Mouse (Mus musculus) kidney, embryonic 14.5 days (tissue): ENCODE measurements around the gene Atp1a2. TPM values are rescaled to one million over a fixed set of nuclear protein-coding genes. Genes with fewer than 3 reads are reported as not detected.

Experiments
- ATAC-seq: fragments of 200-750 bp; cut with Nextera tagmentation; 2 replicates; pipeline ENCODE4 v1.8.0; 2017; ENCODE audit warnings: moderate number of reproducible peaks, mild to moderate bottlenecking, moderate TSS enrichment, moderate library complexity; ENCODE audit not compliant: low FRiP score, low TSS enrichment
- H3K27ac ChIP-seq: fragments of 300-500 bp; sonication (generic); 2 replicates; pipeline ENCODE4 v1.5.1; 2014; ENCODE audit warnings: low read depth, mild to moderate bottlenecking, low read length, moderate library complexity, mixed read lengths
- H3K27me3 ChIP-seq: fragments of 300-500 bp; sonication (generic); 2 replicates; pipeline ENCODE4 v1.6.1; 2014; ENCODE audit warnings: mild to moderate bottlenecking, low read length; ENCODE audit not compliant: control insufficient read depth, insufficient read depth
- H3K36me3 ChIP-seq: fragments of 300-500 bp; sonication (generic); 2 replicates; pipeline ENCODE4 v1.6.1; 2014; ENCODE audit warnings: low read length, mixed read lengths; ENCODE audit not compliant: control insufficient read depth, insufficient read depth
- H3K4me1 ChIP-seq: fragments of 300-500 bp; sonication (generic); 2 replicates; pipeline ENCODE4 v1.6.1; 2014; ENCODE audit warnings: low read length, mixed read lengths; ENCODE audit not compliant: control insufficient read depth, insufficient read depth
- H3K4me2 ChIP-seq: fragments of 300-500 bp; sonication (generic); replicated peaks from 2 replicates; pipeline ENCODE4 v1.6.1; 2014; ENCODE audit warnings: low read depth, mild to moderate bottlenecking, low read length
- H3K4me3 ChIP-seq: fragments of 300-500 bp; sonication (generic); 2 replicates; pipeline ENCODE4 v1.5.1; 2014; ENCODE audit warnings: mild to moderate bottlenecking, low read length
- H3K9ac ChIP-seq: fragments of 300-500 bp; sonication (generic); 2 replicates; pipeline ENCODE4 v1.6.1; 2014; ENCODE audit warnings: low read depth, mild to moderate bottlenecking, low read length, moderate library complexity
- H3K9me3 ChIP-seq: fragments of 300-500 bp; sonication (generic); 2 replicates; pipeline ENCODE4 v1.6.1; 2016; ENCODE audit warnings: low read length; ENCODE audit not compliant: control insufficient read depth
- WGBS: fragments of 180-500 bp; shearing (Covaris S2); extraction: QIAGEN DNeasy Blood & Tissue Kit; methylation state at CpG from one replicate; pipeline ENCODE4 v1.1.7; 2014; 5-methylcytosine and 5-hydroxymethylcytosine counted together
- polyA plus RNA-seq: library from polyadenylated mRNA; unstranded; fragments of >200 nt; fragmentation: Nextera tagmentation; extraction: Ambion mirVana; gene quantifications from 2 replicates; pipeline ENCODE4 v1.2.1, GENCODE M21; 2014

Atp1a2 gene
- polyA plus RNA-seq, 1 experiment from 2014 or later = 0.66 TPM

DNA sequence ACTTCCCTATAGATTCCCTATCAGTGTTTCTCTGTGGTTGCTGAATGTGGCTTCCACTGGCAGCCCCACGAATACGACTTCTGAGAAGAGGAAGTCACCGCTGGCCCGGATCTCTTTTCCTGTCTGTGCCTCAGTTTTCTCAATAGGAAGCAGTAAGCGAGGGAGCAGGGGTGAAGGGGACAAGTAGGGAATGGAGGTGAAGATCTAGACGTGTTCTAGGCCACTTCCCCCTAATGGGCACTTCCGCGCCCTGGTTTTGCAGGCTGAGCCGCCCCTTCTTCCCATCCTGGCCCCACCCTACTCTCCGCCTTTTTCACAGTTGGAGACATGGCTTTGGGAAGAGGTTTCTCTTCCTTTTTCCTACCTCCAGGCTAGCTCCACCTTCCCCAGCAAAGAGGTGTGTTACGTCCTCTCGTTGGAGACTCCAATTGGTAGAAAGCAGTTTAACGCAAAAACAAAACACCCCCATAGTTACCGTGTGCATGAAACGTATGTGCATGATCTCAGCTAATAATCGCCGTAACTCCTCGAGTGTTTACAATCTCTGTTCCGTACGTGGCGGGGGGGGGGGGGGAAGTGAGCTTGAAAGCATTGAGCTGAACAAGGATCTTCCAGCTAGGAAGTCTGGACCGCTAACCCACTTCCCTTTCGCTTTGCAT, 13.5 kb upstream of the Atp1a2 start:
- Histone ChIP-seq H3K36me3 (no peaks in the 10 kb centered on the region; the same call in 1 of the 2 replicates), H3K4me3 (peak overlapping the region; percentile 71), H3K4me2 (peak overlapping the region; percentile 89), H3K27me3 (no peaks in the 10 kb centered on the region), H3K9me3 (no peaks in the 10 kb centered on the region), H3K9ac (peak overlapping the region; percentile 72; the same call in 1 of the 2 replicates), H3K27ac (peak overlapping the region; percentile 91), H3K4me1 (peaks cover 29% of the 10 kb centered on the region)
- WGBS = 6% methylated on average over 23 of the region's 23 CpGs
- ATAC-seq = peak; percentile 11; the same call in 1 of the 2 replicates

DNA sequence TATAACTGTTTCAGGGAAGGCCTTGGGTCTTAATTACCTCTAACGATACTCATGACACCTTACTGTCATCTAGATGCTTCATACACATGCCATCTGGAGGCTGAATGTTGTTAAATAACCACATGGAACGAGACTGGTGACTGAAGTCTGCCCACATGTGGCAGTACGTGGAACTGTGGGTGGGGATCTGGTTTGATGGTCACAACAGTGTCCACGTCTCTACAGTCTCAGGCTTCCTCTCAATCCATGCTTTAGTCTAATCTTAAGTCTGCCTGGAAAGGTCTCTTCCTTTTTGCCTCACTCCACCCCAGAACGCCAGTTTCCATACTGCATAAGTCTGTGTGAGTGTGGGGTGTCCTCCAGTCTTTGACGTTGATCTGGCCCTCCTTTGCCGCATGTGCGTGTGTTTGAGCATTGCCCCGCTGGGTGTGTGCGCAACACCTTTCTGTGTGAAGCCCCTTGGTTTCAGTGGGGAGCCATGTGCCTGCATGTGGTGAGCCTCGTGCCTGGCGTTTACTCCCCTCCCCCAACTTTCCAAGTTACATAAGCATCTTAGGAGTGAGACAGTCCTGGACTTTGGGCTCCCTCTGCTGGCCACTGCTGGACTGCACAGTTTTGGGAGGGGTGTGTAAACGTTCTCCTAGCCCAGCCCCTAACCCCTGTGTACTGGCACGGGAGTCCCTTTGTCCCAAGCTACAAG, 12.0 kb upstream of the Atp1a2 start:
- no peaks in the 10 kb centered on the region for H3K9me3 ChIP-seq
- H3K4me1 ChIP-seq = peaks cover 29% of the 10 kb centered on the region
- H3K9ac ChIP-seq = peak overlapping the region; percentile 60; the same call in 1 of the 2 replicates
- peak overlapping the region; percentile 60 for H3K4me2 ChIP-seq
- peak; percentile 78 for ATAC-seq
- H3K27me3 ChIP-seq = no peaks in the 10 kb centered on the region
- 2% methylated on average over 14 of the region's 14 CpGs for WGBS
- no peaks in the 10 kb centered on the region for H3K36me3 ChIP-seq
- peak overlapping the region; percentile 83 for H3K27ac ChIP-seq
- peak overlapping the region; percentile 29 for H3K4me3 ChIP-seq

DNA sequence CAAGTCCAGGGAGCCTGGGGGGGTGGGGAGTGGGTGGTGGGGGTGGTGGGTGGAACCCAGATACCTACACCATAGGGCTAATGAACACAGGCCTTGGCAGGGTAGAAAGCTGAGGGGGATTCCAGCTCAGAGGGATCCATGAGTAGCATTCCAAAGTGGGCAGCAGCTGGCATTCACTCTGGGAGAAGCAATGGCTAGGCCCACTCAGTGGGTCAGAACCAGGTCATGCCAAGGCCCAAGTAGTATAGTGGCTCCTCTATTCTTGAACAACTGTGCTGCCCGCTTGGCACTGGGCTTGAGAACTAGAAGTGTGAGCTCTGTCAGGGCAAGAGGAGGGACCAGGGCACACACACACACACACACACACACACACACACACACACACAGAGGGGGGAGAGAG, 10.5 kb upstream of the Atp1a2 start:
- H3K27ac ChIP-seq = no peak overlapping the region
- H3K4me3 ChIP-seq = no peak overlapping the region
- peaks cover 23% of the 10 kb centered on the region for H3K4me1 ChIP-seq
- 0 out of 2 replicates have a peak overlapping the region, but pooled peaks have one; percentile 4 for H3K9ac ChIP-seq
- no peak for ATAC-seq
- WGBS = 100% methylated on average over 1 of the region's 1 CpGs
- H3K9me3 ChIP-seq = no peaks in the 10 kb centered on the region
- H3K27me3 ChIP-seq = no peaks in the 10 kb centered on the region
- H3K4me2 ChIP-seq = no peak overlapping the region
- H3K36me3 ChIP-seq = no peaks in the 10 kb centered on the region

DNA sequence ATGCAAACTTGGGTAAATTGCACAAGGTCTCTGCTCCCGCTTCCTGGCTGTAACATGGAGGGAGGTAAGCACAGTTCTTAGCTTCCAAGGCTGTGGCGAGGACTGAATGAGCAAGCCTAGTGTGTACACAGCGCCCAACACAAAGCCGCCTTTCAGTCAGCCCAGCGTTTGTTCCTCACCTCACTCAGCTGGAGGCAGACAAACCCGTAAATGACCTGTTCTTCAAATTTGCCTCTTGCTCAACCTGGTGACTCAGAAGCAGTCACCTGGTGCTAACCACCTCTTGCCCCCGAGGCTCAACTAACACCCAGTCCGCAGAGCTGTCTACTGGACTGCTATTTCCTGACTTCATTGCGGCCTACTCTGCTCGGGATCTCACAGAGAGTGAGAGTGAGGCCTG, 10.1 kb upstream of the Atp1a2 start:
- Histone ChIP-seq H3K9ac (0 out of 2 replicates have a peak overlapping the region, but pooled peaks have one; percentile 4), H3K4me2 (no peak overlapping the region), H3K27me3 (no peaks in the 10 kb centered on the region), H3K36me3 (no peaks in the 10 kb centered on the region), H3K4me1 (peaks cover 23% of the 10 kb centered on the region), H3K4me3 (no peak overlapping the region), H3K27ac (no peak overlapping the region), H3K9me3 (no peaks in the 10 kb centered on the region)
- WGBS = 64% methylated on average over 10 of the region's 10 CpGs
- ATAC-seq = no peak

DNA sequence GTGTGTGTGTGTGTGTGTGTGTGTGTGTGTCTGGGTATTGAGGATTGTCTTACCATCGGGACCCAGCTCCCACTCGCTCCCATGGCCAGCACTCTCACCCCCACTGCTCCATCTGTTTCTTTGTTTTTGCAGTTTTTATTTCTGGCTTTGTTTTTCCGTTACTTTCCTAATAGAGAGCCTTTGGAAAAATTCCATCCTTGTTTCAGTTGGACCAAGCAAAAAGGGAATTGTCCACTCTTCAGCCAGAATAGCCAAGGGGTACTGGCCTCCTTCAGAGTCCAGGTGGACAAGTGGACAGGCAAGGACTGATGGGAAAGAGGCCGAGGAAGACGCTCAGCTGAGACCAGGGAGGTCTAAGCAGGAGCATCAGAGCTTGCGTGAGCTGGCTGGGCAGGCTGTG, 9.0 kb upstream of the Atp1a2 start:
- H3K36me3 ChIP-seq = no peaks in the 10 kb centered on the region
- peaks cover 22% of the 10 kb centered on the region for H3K4me1 ChIP-seq
- H3K9me3 ChIP-seq = no peaks in the 10 kb centered on the region
- no peak overlapping the region for H3K27ac ChIP-seq
- H3K4me3 ChIP-seq = no peak overlapping the region
- 61% methylated on average over 6 of the region's 6 CpGs for WGBS
- ATAC-seq = no peak
- no peak overlapping the region for H3K4me2 ChIP-seq
- no peak overlapping the region; the same call in 1 of the 2 replicates for H3K9ac ChIP-seq
- no peaks in the 10 kb centered on the region for H3K27me3 ChIP-seq

DNA sequence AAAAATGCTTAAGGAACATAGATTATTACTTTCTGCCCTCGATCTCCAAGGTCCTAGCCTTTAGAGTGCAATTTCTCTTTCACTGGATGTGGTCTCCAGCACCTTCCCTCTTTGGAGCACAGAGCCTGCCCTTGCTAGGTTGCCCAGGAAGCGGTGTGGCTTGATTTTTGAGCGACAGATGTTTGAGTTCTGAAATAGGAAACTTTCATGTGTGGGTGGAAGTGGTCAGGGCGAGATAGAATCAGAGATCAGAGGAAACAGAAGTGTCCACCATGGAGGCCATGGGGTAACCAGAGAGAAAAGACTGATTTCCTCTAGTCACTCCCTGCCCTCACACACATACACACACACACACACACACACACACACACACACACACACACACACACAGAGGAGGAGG, 8.3 kb upstream of the Atp1a2 start:
- Histone ChIP-seq H3K9me3 (no peaks in the 10 kb centered on the region), H3K36me3 (no peaks in the 10 kb centered on the region), H3K4me2 (no peak overlapping the region), H3K27me3 (no peaks in the 10 kb centered on the region), H3K9ac (no peak overlapping the region), H3K4me3 (no peak overlapping the region), H3K27ac (no peak overlapping the region), H3K4me1 (peaks cover 26% of the 10 kb centered on the region)
- no peak for ATAC-seq
- WGBS = 57% methylated on average over 4 of the region's 4 CpGs

DNA sequence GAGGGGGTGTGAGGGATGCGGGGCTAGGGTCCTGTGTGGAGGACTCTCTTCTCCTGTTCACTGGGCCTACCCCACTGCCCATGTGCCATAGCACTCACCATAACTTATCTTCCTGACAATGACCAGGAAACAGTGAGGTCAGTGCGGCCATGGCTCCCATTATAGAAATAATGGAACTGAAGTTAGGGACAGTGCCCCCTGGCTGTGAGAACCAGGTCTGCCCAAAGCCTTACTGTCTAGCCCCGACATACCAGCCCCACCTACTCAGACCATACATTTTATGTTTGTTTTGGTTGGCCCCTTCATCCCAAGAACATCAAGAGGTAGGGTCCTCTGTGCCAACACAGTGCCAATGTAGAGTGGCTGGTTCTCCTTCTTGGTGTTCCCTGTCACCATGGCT, 7.8 kb upstream of the Atp1a2 start:
- 81% methylated on average over 3 of the region's 3 CpGs for WGBS
- ATAC-seq = no peak

DNA sequence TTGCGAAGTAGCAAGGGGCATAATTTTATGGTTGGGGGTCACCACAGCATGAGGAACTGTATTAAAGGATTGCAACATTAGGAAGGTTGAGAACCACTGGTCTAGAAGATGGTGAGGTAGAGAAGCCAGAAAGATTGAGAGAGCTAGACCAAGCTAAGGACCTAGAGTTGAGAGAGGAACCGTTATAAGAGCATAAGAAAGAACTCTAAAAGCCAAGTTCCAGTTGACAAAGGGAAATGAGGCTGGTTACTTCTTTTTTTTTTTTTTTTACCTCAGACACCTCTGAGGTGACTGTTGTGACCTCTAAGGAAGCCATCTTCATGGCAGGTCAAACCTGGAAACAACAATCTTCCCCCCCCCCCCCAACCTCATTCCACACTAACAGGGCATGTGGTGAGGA, 7.3 kb upstream of the Atp1a2 start:
- Histone ChIP-seq H3K4me1 (peaks cover 23% of the 10 kb centered on the region), H3K27me3 (no peaks in the 10 kb centered on the region), H3K9ac (no peak overlapping the region), H3K9me3 (no peaks in the 10 kb centered on the region), H3K4me3 (no peak overlapping the region), H3K36me3 (no peaks in the 10 kb centered on the region), H3K4me2 (no peak overlapping the region), H3K27ac (no peak overlapping the region)
- ATAC-seq = no peak
- WGBS = 93% methylated on average over 2 of the region's 2 CpGs

More for the DNA sequence above, 7.8 kb upstream of the Atp1a2 start:
- no peak overlapping the region for H3K27ac ChIP-seq
- H3K4me2 ChIP-seq = no peak overlapping the region
- H3K4me1 ChIP-seq = peaks cover 27% of the 10 kb centered on the region
- H3K9me3 ChIP-seq = no peaks in the 10 kb centered on the region
- no peak overlapping the region for H3K9ac ChIP-seq
- no peak overlapping the region for H3K4me3 ChIP-seq
- no peaks in the 10 kb centered on the region for H3K27me3 ChIP-seq
- no peaks in the 10 kb centered on the region for H3K36me3 ChIP-seq

DNA sequence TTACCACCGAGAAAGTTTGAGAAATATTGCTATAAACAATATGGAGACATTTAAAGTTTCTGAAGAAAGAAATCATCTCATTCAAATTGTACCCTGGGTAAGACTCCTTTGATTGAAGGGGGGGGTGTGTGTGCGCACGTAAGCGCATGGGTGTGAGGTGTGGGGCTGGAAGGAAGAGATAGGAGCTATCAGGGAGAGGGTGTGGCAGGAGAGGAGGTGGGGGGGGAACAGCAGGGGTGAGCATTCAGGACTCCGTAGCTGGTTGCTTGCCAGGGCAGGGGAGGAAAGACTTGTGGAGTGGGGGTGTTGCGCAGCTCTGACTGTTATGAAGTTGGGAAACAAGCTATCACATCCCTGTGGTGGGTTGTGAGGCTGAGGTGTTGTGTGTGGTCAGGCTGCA, 6.6 kb upstream of the Atp1a2 start:
- ATAC-seq = no peak
- Histone ChIP-seq H3K27me3 (no peaks in the 10 kb centered on the region), H3K9ac (no peak overlapping the region), H3K4me2 (no peak overlapping the region), H3K4me1 (peaks cover 19% of the 10 kb centered on the region), H3K4me3 (no peak overlapping the region), H3K27ac (no peak overlapping the region), H3K36me3 (no peaks in the 10 kb centered on the region), H3K9me3 (no peaks in the 10 kb centered on the region)
- WGBS = 67% methylated on average over 6 of the region's 6 CpGs
